Mouse (Mus musculus) retina, adult 2 months (tissue): ENCODE results near the gene Creb3l4.

Experiments
- DNase-seq: peaks from one replicate; pipeline ENCODE4 v3.0.0-alpha.2; 2012; ENCODE audit warnings: low read depth, low spot score

The Creb3l4 gene

GRCm38 (mm10) chr3:90231507-90232333, 11.6 kb downstream of the Creb3l4 start, which contains the start of gene Jtb:
TSS of gene Jtb (plus strand) at chr3:90231597.
- peak; percentile 82 for DNase-seq

GRCm38 (mm10) chr3:90231075-90231474, 12.2 kb downstream of the Creb3l4 start:
- no peak for DNase-seq

- DNase-seq: no peak
Measured at GRCm38 (mm10) chr3:90224331-90224730, 19.0 kb downstream of the Creb3l4 start.

GRCm38 (mm10) chr3:90222941-90223340, 20.4 kb downstream of the Creb3l4 start:
- DNase-seq: no peak

GRCm38 (mm10) chr3:90222455-90222854, 20.9 kb downstream of the Creb3l4 start:
- no peak for DNase-seq

GRCm38 (mm10) chr3:90221123-90221522, 22.2 kb downstream of the Creb3l4 start:
- no peak for DNase-seq

GRCm38 (mm10) chr3:90220531-90220951, 22.8 kb downstream of the Creb3l4 start:
- DNase-seq: no peak

- DNase-seq: no peak
Measured at GRCm38 (mm10) chr3:90220088-90220487, 23.2 kb downstream of the Creb3l4 start.

GRCm38 (mm10) chr3:90215825-90216380, 27.4 kb downstream of the Creb3l4 start:
- no peak for DNase-seq

GRCm38 (mm10) chr3:90213956-90214684, 29.2 kb downstream of the Creb3l4 start:
- no peak for DNase-seq

GRCm38 (mm10) chr3:90213377-90213866, 29.9 kb downstream of the Creb3l4 start, which contains the start of the genes Rps27 and Rab13:
TSS of gene Rps27 (minus strand) at chr3:90213651.
TSS of gene Rab13 (plus strand) at chr3:90213695.
- peak; percentile 86 for DNase-seq

- DNase-seq: no peak
Measured at GRCm38 (mm10) chr3:90212723-90213122, 30.6 kb downstream of the Creb3l4 start.

- no peak for DNase-seq
Measured at GRCm38 (mm10) chr3:90211475-90212398, 31.6 kb downstream of the Creb3l4 start.

GRCm38 (mm10) chr3:90209908-90210566, 33.3 kb downstream of the Creb3l4 start:
- DNase-seq: no peak

GRCm38 (mm10) chr3:90208662-90209061, 34.6 kb downstream of the Creb3l4 start:
- DNase-seq: no peak

GRCm38 (mm10) chr3:90204582-90204981, 38.7 kb downstream of the Creb3l4 start:
- no peak for DNase-seq

- no peak for DNase-seq
Measured at GRCm38 (mm10) chr3:90203619-90204018, 39.7 kb downstream of the Creb3l4 start.

- no peak for DNase-seq
Measured at GRCm38 (mm10) chr3:90202884-90203283, 40.4 kb downstream of the Creb3l4 start.

GRCm38 (mm10) chr3:90197548-90197947, 45.8 kb downstream of the Creb3l4 start:
- DNase-seq: no peak

- peak; percentile 28 for DNase-seq
Measured at GRCm38 (mm10) chr3:90195644-90196043, 47.7 kb downstream of the Creb3l4 start.
